Mouse (Mus musculus): ENCODE data around the gene Vps13a.
A peak's percentile ranks its signal among the peaks of the same experiment; 100 is the strongest.
"Not testable (repeated sequence)": the region's sequence is repeated elsewhere in the genome, so short reads cannot be mapped to it uniquely, and the experiment has no call there.

Gene Vps13a

DNA sequence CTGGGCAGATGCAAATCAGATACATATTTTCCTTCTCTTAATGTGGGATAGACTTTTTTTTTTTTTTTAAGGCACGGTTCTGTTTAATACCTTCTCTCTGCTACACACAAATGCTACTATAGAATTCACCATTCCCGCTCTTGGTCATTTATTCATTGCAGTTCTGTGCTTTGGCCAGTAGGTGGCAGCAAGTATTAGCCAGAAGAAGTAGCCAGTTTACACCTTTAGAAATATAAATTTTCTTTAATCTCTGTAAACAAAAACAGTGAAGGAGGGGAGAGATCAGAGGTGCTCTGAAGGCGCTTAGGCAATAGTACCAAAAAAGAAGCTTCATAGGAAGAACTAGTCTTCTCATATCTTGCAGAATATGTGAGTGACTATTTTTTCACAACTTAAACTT is 22.0 kb upstream of the Vps13a start:
- H3K9me3 ChIP-seq (ENCODE audit: low read length), result no peaks in the 10 kb centered on the region
- H3K4me1 ChIP-seq (replicated peaks; ENCODE audit: low read depth, low read length), result peaks cover 10% of the 10 kb centered on the region
- TF ChIP-seq POU5F1 (IDR thresholded peaks at IDR 0.05; ENCODE audit: borderline replicate concordance, low read length) (no peak), CTCF (conservative IDR thresholded peaks at IDR 0.05; ENCODE audit: low read length) (peak; percentile 85)
- H3K4me3 ChIP-seq (replicated peaks; ENCODE audit: low read length), result no peak overlapping the region
- no peaks in the 10 kb centered on the region for H3K36me3 ChIP-seq (ENCODE audit: insufficient read depth, low read length)
- no peaks in the 10 kb centered on the region; the same call in 1 of the 2 replicates for H3K27me3 ChIP-seq (ENCODE audit: insufficient read depth, low read length)

DNA sequence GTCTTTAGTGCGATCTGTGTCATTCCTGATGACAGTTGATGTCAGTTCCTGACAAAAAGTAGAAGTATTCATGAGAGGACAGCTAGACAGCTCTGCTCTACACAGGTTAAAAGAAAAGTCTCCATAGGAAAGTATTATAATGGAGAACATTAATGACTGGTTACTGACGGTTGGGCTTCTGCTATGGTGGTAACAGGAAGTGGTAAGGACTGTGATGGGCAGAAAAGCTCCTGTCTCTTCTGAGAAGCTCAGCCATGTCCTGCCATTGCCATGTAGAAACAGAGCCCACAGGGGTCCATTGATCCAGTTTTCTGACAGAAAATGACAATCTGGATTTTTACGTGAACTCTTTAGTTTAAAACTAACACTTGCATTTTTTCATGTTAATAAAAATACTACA is 21.4 kb upstream of the Vps13a start:
- Histone ChIP-seq H3K9me3 (ENCODE audit: low read length) (no peaks in the 10 kb centered on the region), H3K4me1 (replicated peaks; ENCODE audit: low read depth, low read length) (peaks cover 10% of the 10 kb centered on the region), H3K27me3 (ENCODE audit: insufficient read depth, low read length) (no peaks in the 10 kb centered on the region; the same call in 1 of the 2 replicates), H3K4me3 (replicated peaks; ENCODE audit: low read length) (no peak overlapping the region), H3K36me3 (ENCODE audit: insufficient read depth, low read length) (no peaks in the 10 kb centered on the region)
- TF ChIP-seq NANOG (IDR thresholded peaks at IDR 0.05; ENCODE audit: borderline replicate concordance, low read length), result no peak
- no peak for TF ChIP-seq POU5F1 (IDR thresholded peaks at IDR 0.05; ENCODE audit: borderline replicate concordance, low read length)
- no peak for TF ChIP-seq CTCF (conservative IDR thresholded peaks at IDR 0.05; ENCODE audit: low read length)

DNA sequence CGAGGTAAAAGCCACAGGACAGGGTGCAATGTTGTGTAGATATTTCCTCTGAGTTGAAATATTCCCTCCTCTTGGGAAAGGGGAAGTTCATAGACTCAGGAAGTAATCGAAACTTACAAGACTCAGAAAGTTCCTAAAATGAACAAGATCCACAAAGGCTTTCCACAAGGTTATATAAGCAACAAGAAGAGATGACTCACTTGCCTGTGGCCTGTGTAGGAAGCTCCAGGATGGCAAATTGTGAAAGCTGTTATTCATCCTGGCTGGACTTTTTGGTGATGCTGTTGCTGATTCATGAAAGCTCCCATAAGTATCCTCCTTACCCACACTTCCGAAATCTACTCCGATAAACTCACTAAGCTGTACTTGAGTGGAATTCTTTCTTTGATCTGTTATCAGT is 17.2 kb upstream of the Vps13a start:
- Histone ChIP-seq H3K4me1 (replicated peaks; ENCODE audit: low read depth, low read length) (no peaks in the 10 kb centered on the region), H3K9me3 (ENCODE audit: low read length) (no peaks in the 10 kb centered on the region; the same call in 1 of the 2 replicates), H3K4me3 (replicated peaks; ENCODE audit: low read length) (no peak overlapping the region), H3K27me3 (ENCODE audit: insufficient read depth, low read length) (0 out of 2 replicates have a peak, but pooled peaks cover under 1% of the 10 kb centered on the region), H3K36me3 (ENCODE audit: insufficient read depth, low read length) (no peaks in the 10 kb centered on the region)
- TF ChIP-seq POU5F1 (IDR thresholded peaks at IDR 0.05; ENCODE audit: borderline replicate concordance, low read length) (no peak), NANOG (IDR thresholded peaks at IDR 0.05; ENCODE audit: borderline replicate concordance, low read length) (no peak), CTCF (conservative IDR thresholded peaks at IDR 0.05; ENCODE audit: low read length) (no peak)

- H3K4me1 ChIP-seq (replicated peaks; ENCODE audit: low read depth, low read length); H3K9me3 ChIP-seq (ENCODE audit: low read length); H3K4me3 ChIP-seq (replicated peaks; ENCODE audit: low read length); H3K36me3 ChIP-seq (ENCODE audit: insufficient read depth, low read length); H3K27me3 ChIP-seq (ENCODE audit: insufficient read depth, low read length): not testable (repeated sequence)
Measured at GRCm38 (mm10) chr19:16794486-16794885, 13.8 kb upstream of the Vps13a start.

DNA sequence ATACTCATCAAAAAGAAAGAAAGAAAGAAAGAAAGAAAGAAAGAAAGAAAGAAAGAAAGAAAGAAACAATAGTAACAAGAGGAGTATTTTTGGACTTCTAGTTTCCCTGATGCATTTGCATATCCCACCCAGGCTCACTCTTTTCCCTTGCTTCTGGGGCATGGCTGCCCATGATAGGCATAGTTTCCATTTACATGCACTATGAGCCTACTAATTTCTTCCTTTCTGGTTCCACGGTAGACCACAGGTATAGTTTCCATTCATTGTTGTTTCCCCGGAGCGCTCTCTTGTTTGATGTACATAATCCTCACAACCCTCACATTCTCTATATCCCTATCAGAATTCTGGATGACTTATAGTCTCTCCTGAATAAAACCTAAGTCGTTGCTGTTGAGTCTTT is 9.2 kb upstream of the Vps13a start:
- Histone ChIP-seq H3K4me1 (replicated peaks; ENCODE audit: low read depth, low read length) (no peaks in the 10 kb centered on the region), H3K36me3 (ENCODE audit: insufficient read depth, low read length) (no peaks in the 10 kb centered on the region), H3K27me3 (ENCODE audit: insufficient read depth, low read length) (peaks cover 10% of the 10 kb centered on the region), H3K9me3 (ENCODE audit: low read length) (no peaks in the 10 kb centered on the region; the same call in 1 of the 2 replicates), H3K4me3 (replicated peaks; ENCODE audit: low read length) (no peak overlapping the region)
- no peak for TF ChIP-seq NANOG (IDR thresholded peaks at IDR 0.05; ENCODE audit: borderline replicate concordance, low read length)
- no peak for TF ChIP-seq POU5F1 (IDR thresholded peaks at IDR 0.05; ENCODE audit: borderline replicate concordance, low read length)
- TF ChIP-seq CTCF (conservative IDR thresholded peaks at IDR 0.05; ENCODE audit: low read length), result no peak

- TF ChIP-seq CTCF (conservative IDR thresholded peaks at IDR 0.05; ENCODE audit: low read length) (peak; percentile 52), POU5F1 (IDR thresholded peaks at IDR 0.05; ENCODE audit: borderline replicate concordance, low read length) (no peak)
- peaks cover 21% of the 10 kb centered on the region for H3K27me3 ChIP-seq (ENCODE audit: insufficient read depth, low read length)
- no peak overlapping the region for H3K4me3 ChIP-seq (replicated peaks; ENCODE audit: low read length)
- no peaks in the 10 kb centered on the region for H3K36me3 ChIP-seq (ENCODE audit: insufficient read depth, low read length)
- H3K9me3 ChIP-seq (ENCODE audit: low read length), result no peaks in the 10 kb centered on the region
- H3K4me1 ChIP-seq (replicated peaks; ENCODE audit: low read depth, low read length), result peaks cover 8% of the 10 kb centered on the region
Measured at GRCm38 (mm10) chr19:16784879-16785278, 4.1 kb upstream of the Vps13a start.

GRCm38 (mm10) chr19:16781406-16782019 is 780 bp upstream of the Vps13a start:
- TF ChIP-seq NANOG (IDR thresholded peaks at IDR 0.05; ENCODE audit: borderline replicate concordance, low read length) (no peak), POU5F1 (IDR thresholded peaks at IDR 0.05; ENCODE audit: borderline replicate concordance, low read length) (no peak), CTCF (conservative IDR thresholded peaks at IDR 0.05; ENCODE audit: low read length) (no peak)
- H3K27me3 ChIP-seq (ENCODE audit: insufficient read depth, low read length), result peaks cover 23% of the 10 kb centered on the region
- H3K36me3 ChIP-seq (ENCODE audit: insufficient read depth, low read length), result no peaks in the 10 kb centered on the region
- peaks cover 16% of the 10 kb centered on the region for H3K4me1 ChIP-seq (replicated peaks; ENCODE audit: low read depth, low read length)
- H3K9me3 ChIP-seq (ENCODE audit: low read length), result no peaks in the 10 kb centered on the region
- peak overlapping the region; percentile 91 for H3K4me3 ChIP-seq (replicated peaks; ENCODE audit: low read length)

DNA sequence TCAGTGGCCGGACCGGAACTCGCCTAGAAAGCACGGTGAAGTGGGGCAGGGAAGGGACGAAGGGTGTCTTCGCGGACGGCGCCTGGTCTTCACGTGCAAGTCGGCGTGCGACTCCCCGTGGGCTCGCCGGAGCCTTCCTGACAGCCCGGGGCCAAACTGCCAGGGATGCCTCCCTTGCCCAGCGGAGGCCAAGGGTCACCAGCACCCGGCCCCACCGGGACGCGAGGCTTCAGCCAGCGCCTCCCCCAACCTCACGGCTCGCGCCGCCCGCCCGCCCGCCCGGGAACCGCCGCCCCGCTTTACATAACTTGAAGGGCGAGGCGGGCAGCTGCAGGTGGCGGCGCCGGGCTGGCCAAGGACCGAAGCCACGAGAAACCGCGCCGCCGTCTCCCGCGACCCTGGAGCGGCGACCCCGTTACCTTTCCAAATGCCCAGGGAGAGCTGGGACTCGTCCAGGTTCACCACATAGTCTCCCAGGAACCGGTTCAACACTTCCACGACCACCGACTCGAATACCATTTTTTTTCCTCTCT is 416 bp downstream of the Vps13a start:
- H3K9me3 ChIP-seq (ENCODE audit: low read length), result no peaks in the 10 kb centered on the region
- no peaks in the 10 kb centered on the region for H3K36me3 ChIP-seq (ENCODE audit: insufficient read depth, low read length)
- no peak for TF ChIP-seq POU5F1 (IDR thresholded peaks at IDR 0.05; ENCODE audit: borderline replicate concordance, low read length)
- TF ChIP-seq CTCF (conservative IDR thresholded peaks at IDR 0.05; ENCODE audit: low read length), result no peak
- no peak for TF ChIP-seq NANOG (IDR thresholded peaks at IDR 0.05; ENCODE audit: borderline replicate concordance, low read length)
- peak overlapping the region; percentile 91 for H3K4me3 ChIP-seq (replicated peaks; ENCODE audit: low read length)
- peaks cover 16% of the 10 kb centered on the region for H3K4me1 ChIP-seq (replicated peaks; ENCODE audit: low read depth, low read length)
- H3K27me3 ChIP-seq (ENCODE audit: insufficient read depth, low read length), result peaks cover 23% of the 10 kb centered on the region

DNA sequence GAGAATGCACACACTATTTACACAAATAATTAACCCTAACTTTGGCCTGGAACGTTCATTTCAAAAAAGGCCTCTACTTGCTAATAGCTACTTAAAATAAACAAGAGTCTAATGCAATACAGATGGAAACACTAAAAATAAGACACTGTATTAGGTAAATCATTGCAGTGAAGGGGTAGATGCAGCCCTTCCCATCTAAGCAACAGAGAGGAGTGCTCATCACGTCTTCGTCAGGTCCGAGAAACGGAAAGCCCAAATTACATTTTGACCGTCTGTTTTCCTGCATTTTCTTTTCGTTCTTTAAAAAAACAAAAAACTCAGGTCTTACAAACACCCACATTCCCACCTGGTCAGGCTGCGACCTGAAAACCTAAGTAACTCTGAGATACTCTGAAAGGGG is 947 bp downstream of the Vps13a start:
- Histone ChIP-seq H3K36me3 (ENCODE audit: insufficient read depth, low read length) (no peaks in the 10 kb centered on the region), H3K4me3 (replicated peaks; ENCODE audit: low read length) (peak overlapping the region; percentile 91)
- no peak for TF ChIP-seq NANOG (IDR thresholded peaks at IDR 0.05; ENCODE audit: borderline replicate concordance, low read length)
- no peak for TF ChIP-seq POU5F1 (IDR thresholded peaks at IDR 0.05; ENCODE audit: borderline replicate concordance, low read length)
- TF ChIP-seq CTCF (conservative IDR thresholded peaks at IDR 0.05; ENCODE audit: low read length), result no peak

More for the DNA sequence above, 947 bp downstream of the Vps13a start:
- Histone ChIP-seq H3K9me3 (ENCODE audit: low read length) (no peaks in the 10 kb centered on the region), H3K4me1 (replicated peaks; ENCODE audit: low read depth, low read length) (peaks cover 16% of the 10 kb centered on the region), H3K27me3 (ENCODE audit: insufficient read depth, low read length) (peaks cover 23% of the 10 kb centered on the region)
